Mouse (Mus musculus) embryonic fibroblast, embryonic 13.5 days (primary cell): ENCODE measurements at regions not wholly inside any gene's neighbourhood (a gene's known extent, or its start where the extent isn't known, plus 50 kb on each side); places are given as distances from the start of the nearest gene placed in this dataset.

Source experiments
- CTCF ChIP-seq: IDR thresholded peaks from 2 replicates; pipeline ENCODE4 v1.5.1; 2011; ENCODE audit warnings: mild to moderate bottlenecking, control low read depth, low read length, moderate library complexity, borderline replicate concordance; ENCODE audit not compliant: insufficient read depth
- POLR2A ChIP-seq: IDR thresholded peaks from 2 replicates; pipeline ENCODE4 v1.6.1; 2011; ENCODE audit warnings: low read depth, mild to moderate bottlenecking, control low read depth, low read length, moderate library complexity

DNA sequence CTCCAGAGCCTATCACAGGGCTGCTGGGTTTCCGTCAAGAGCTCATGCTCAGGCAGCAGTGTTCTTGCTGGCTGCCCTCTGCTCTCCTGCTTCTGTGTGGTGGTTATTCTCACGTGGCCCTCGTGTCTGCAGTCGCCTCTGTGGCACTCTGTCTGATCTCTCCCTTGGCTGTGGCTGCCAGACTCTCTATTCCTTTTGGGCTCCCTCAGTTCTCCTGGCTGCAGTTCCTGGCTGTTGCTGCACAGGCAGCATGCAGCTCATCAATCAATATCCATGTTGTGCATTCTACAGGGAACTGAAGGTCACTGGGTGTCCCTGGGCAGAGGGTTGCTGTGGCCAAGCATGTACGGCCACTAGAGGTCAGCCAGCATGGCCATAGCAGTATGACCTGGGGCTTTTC lies 259.4 kb downstream of the Glrx3 start:
- no peak for TF ChIP-seq CTCF
- TF ChIP-seq POLR2A = no peak
